Mouse (Mus musculus) heart, adult 9 months (tissue): Measurements from ENCODE around the gene Hint1.
"Not testable (repeated sequence)": the region's sequence is repeated elsewhere in the genome, so short reads cannot be mapped to it uniquely, and the experiment has no call there.

ENCODE experiments used
- DNase-seq, 2 experiments: peaks; one replicate each; pipeline ENCODE4 v3.0.0; 2022; ENCODE audit warnings: low spot score in 2 of 2

Gene Hint1

GRCm38 (mm10) chr11:54894589-54894988 lies 28.4 kb downstream of the Hint1 start:
- DNase-seq, result no peak

- DNase-seq, result not testable (repeated sequence)
Observed at GRCm38 (mm10) chr11:54896646-54897045, 30.5 kb downstream of the Hint1 start.

- no peak for DNase-seq
Observed at GRCm38 (mm10) chr11:54897470-54897869, 31.3 kb downstream of the Hint1 start.

GRCm38 (mm10) chr11:54899657-54900056 lies 33.5 kb downstream of the Hint1 start:
- no peak for DNase-seq

- peak; percentile 91 for DNase-seq
Observed at GRCm38 (mm10) chr11:54902333-54903323, 36.4 kb downstream of the Hint1 start, which contains the start of gene Gpx3. TSS of gene Gpx3 (plus strand) at chr11:54902453.

GRCm38 (mm10) chr11:54903339-54903738 lies 37.2 kb downstream of the Hint1 start:
- no peak for DNase-seq

GRCm38 (mm10) chr11:54903940-54904706 lies 37.9 kb downstream of the Hint1 start:
- DNase-seq, result peak; percentile 79 to 84

- no peak for DNase-seq
Observed at GRCm38 (mm10) chr11:54905086-54905485, 38.9 kb downstream of the Hint1 start.

GRCm38 (mm10) chr11:54905931-54906330 lies 39.7 kb downstream of the Hint1 start:
- peak in 1 of 2 experiments; percentile 54 for DNase-seq

- DNase-seq, result no peak
Observed at GRCm38 (mm10) chr11:54906466-54906865, 40.3 kb downstream of the Hint1 start.

- no peak for DNase-seq
Observed at GRCm38 (mm10) chr11:54907259-54907658, 41.1 kb downstream of the Hint1 start.

- DNase-seq, result no peak
Observed at GRCm38 (mm10) chr11:54909273-54909672, 43.1 kb downstream of the Hint1 start.

GRCm38 (mm10) chr11:54910081-54910665 lies 44.0 kb downstream of the Hint1 start:
- no peak for DNase-seq

GRCm38 (mm10) chr11:54911201-54911600 lies 45.0 kb downstream of the Hint1 start:
- DNase-seq, result no peak

- DNase-seq, result no peak
Observed at GRCm38 (mm10) chr11:54911671-54912502, 45.7 kb downstream of the Hint1 start.

- DNase-seq, result no peak
Observed at GRCm38 (mm10) chr11:54912503-54913316, 46.5 kb downstream of the Hint1 start.

GRCm38 (mm10) chr11:54913841-54914240 lies 47.7 kb downstream of the Hint1 start:
- DNase-seq, result no peak

GRCm38 (mm10) chr11:54917461-54917860 lies 51.3 kb downstream of the Hint1 start:
- no peak for DNase-seq

- no peak for DNase-seq
Observed at GRCm38 (mm10) chr11:54918273-54918672, 52.1 kb downstream of the Hint1 start.
